Mouse (Mus musculus) adipocyte (in vitro differentiated cells): ENCODE results near the gene Blcap.

ENCODE experiments used
- DNase-seq: peaks from one replicate; pipeline ENCODE4 v3.0.0-alpha.2; 2016; ENCODE audit warnings: low spot score

The Blcap gene

GRCm38 (mm10) chr2:157518451-157518850 lies 52.6 kb downstream of the Blcap start:
- DNase-seq: no peak

GRCm38 (mm10) chr2:157517526-157517925 lies 53.5 kb downstream of the Blcap start:
- DNase-seq: no peak

GRCm38 (mm10) chr2:157514353-157514752 lies 56.7 kb downstream of the Blcap start:
- DNase-seq: no peak

GRCm38 (mm10) chr2:157513737-157514208 lies 57.3 kb downstream of the Blcap start:
- DNase-seq: peak; percentile 83

GRCm38 (mm10) chr2:157512859-157513258 lies 58.2 kb downstream of the Blcap start:
- no peak for DNase-seq

GRCm38 (mm10) chr2:157510031-157510430 lies 61.0 kb downstream of the Blcap start:
- DNase-seq: no peak

- DNase-seq: no peak
These were observed 61.9 kb downstream of the Blcap start for GRCm38 (mm10) chr2:157509182-157509581.

GRCm38 (mm10) chr2:157506779-157507178 lies 64.3 kb downstream of the Blcap start:
- DNase-seq: no peak
